ENCODE assay signal across 8 mouse cellular contexts in the genomic region with DNA sequence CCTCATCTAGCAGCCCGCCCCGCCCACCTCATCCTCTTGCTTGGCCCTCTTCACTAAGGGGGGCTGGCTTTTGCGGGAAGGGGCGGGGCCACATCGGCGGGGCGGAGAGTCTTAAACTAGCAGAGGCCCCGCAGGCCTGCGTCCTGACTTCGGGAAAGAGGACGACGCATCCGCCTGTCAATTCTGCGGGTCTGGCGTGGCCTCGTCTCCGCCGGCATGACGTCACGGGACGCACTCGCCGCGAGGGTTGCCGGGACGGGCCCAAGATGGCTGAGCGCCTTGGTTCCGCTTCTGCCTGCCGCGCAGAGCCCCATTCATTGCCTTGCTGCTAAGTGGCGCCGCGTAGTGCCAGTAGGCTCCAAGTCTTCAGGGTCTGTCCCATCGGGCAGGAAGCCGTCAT. TPM values are rescaled to one million over a fixed set of nuclear protein-coding genes. Genes with fewer than 3 reads are reported as not detected.
DNase-seq lines count a peak whose midpoint lies in the region; ATAC-seq lines count a peak whose summit lies in the region.

TSS of gene Htt (plus strand) at position 232 of the 400 bp plus-strand sequence.

- ATAC-seq in hindbrain, embryonic 16.5 days, result peak; percentile 99

- H3K9ac ChIP-seq in hindbrain, embryonic 16.5 days (ENCODE audit: low read depth, low read length), result peak within 1 kb of the TSS; percentile 98

- peaks cover 45% of the 10 kb centered on the region for H3K79me2 ChIP-seq in macrophage (ENCODE audit: inconsistent target)

- H3K27ac ChIP-seq in hindbrain, embryonic 16.5 days (ENCODE audit: low read depth, low read length), result peak within 1 kb of the TSS; percentile 91
- H3K27ac ChIP-seq in macrophage, result peak within 1 kb of the TSS; percentile 66

- H3K4me3 ChIP-seq in hindbrain, embryonic 16.5 days (ENCODE audit: low read length), result peak within 1 kb of the TSS; percentile 88
- H3K4me3 ChIP-seq in macrophage (ENCODE audit: inconsistent target), result peak within 1 kb of the TSS; percentile 72

- no peaks in the 10 kb centered on the region for H3K9me3 ChIP-seq in hindbrain, embryonic 16.5 days (ENCODE audit: control insufficient read depth, low read length)

- WGBS in hindbrain, embryonic 16.5 days, result under 1% methylated on average over 35 of the region's 35 CpGs
- WGBS in macrophage (ENCODE audit: missing documents), result 0% methylated on average over 34 of the region's 35 CpGs

- no peaks in the 10 kb centered on the region for H3K27me3 ChIP-seq in hindbrain, embryonic 16.5 days (replicated peaks; ENCODE audit: control insufficient read depth, insufficient read depth, low read length)

- peak; percentile 92 for DNase-seq in WW6 (ENCODE audit: low read depth, low spot score)
- DNase-seq in cerebellum, postnatal 4 days (ENCODE audit: low spot score in 2 of 2), result peak; percentile 95 to 96
- DNase-seq in gastrocnemius, adult 18-20 months (ENCODE audit: low spot score), result peak; percentile 96
- DNase-seq in left cerebral cortex, adult 18-20 months (ENCODE audit: low spot score in 2 of 2), result peak; percentile 96 to 98
- DNase-seq in right cerebral cortex, adult 18-20 months, result peak; percentile 99
- DNase-seq in urinary bladder, postnatal 10 days (ENCODE audit: low spot score), result peak; percentile 87

- H3K4me1 ChIP-seq in hindbrain, embryonic 16.5 days (ENCODE audit: control insufficient read depth, insufficient read depth, low read depth, low read length), result peaks cover 14% of the 10 kb centered on the region

- peak within 1 kb of the TSS; percentile 89 for H3K4me2 ChIP-seq in hindbrain, embryonic 16.5 days (ENCODE audit: low read length)

- no peaks in the 10 kb centered on the region for H3K36me3 ChIP-seq in hindbrain, embryonic 16.5 days (ENCODE audit: control insufficient read depth, insufficient read depth, low read length)
- no peaks in the 10 kb centered on the region for H3K36me3 ChIP-seq in macrophage (ENCODE audit: inconsistent target)

RNA-seq across cellular contexts. Expression of gene Htt, which starts in this region (rescaled TPM):
- 1 to 10 TPM; 6.6 to 7.0 TPM for total RNA-seq in gastrocnemius, adult 18-20 months (2021)
- 11.9 and 12.1 TPM in 2 replicates for polyA plus RNA-seq in hindbrain, embryonic 16.5 days (2015; fragmentation: Nextera tagmentation; extraction: Ambion mirVana)
- total RNA-seq in left cerebral cortex, adult 18-20 months (2021), result 10 to 100 TPM; 78.9 to 80.3 TPM
- total RNA-seq in macrophage (2018; cell fraction: chromatin; rRNA removed), result 100 to 1,000 TPM; 177 to 485 (median 378) TPM
- total RNA-seq in macrophage (2018; cell fraction: cytosol; rRNA removed), result 10 to 100 TPM; 16.8 to 45.7 (median 27.8) TPM
- 100 to 1,000 TPM in 25 of 26 experiments, 10 to 100 TPM in 1; 94.4 to 250 (median 166) TPM for total RNA-seq in macrophage (2018; cell fraction: nucleus; rRNA removed)
- polyA plus RNA-seq in macrophage (2018), result 14.2 to 24.1 TPM (median 20.6 TPM) in 3 replicates

Comparison
In these comparisons a context has a peak if more than half of its experiments do, and no peak if none do; other contexts are left out.
1. Peak in every context shown above with its lines: DNase-seq, ATAC-seq, H3K4me3 ChIP-seq and H3K27ac ChIP-seq.
2. RNA of gene Htt (total RNA-seq): 78.9 to 80.3 TPM in left cerebral cortex, adult 18-20 months; 6.6 to 7.0 TPM in gastrocnemius, adult 18-20 months; every median in the first group is over 4 times any median in the second.